Mouse (Mus musculus) neural tube, embryonic 13.5 days (tissue): ENCODE measurements around the gene Runx1. TPM values are rescaled to one million over a fixed set of nuclear protein-coding genes. Genes with fewer than 3 reads are reported as not detected.

Experiments
- ATAC-seq: fragments of 200-750 bp; cut with Nextera tagmentation; 2 replicates; pipeline ENCODE4 v1.8.0; 2017; ENCODE audit warnings: low read depth, mild to moderate bottlenecking, moderate TSS enrichment, moderate library complexity
- H3K27ac ChIP-seq: fragments of 300-500 bp; sonication (generic); replicated peaks from 2 replicates; pipeline ENCODE4 v1.5.1; 2015; ENCODE audit warnings: moderate library complexity, mild to moderate bottlenecking, inconsistent platforms
- H3K27me3 ChIP-seq: fragments of 300-500 bp; sonication (generic); 2 replicates; pipeline ENCODE4 v1.6.1; 2015; ENCODE audit warnings: mild to moderate bottlenecking, inconsistent platforms
- H3K36me3 ChIP-seq: fragments of 300-500 bp; sonication (generic); 2 replicates; pipeline ENCODE4 v1.6.1; 2015; ENCODE audit warnings: mild to moderate bottlenecking, inconsistent platforms
- H3K4me1 ChIP-seq: fragments of 300-500 bp; sonication (generic); replicated peaks from 2 replicates; pipeline ENCODE4 v1.6.1; 2015; ENCODE audit warnings: inconsistent platforms
- H3K4me2 ChIP-seq: fragments of 300-500 bp; sonication (generic); 2 replicates; pipeline ENCODE4 v1.6.1; 2015; ENCODE audit warnings: inconsistent platforms, mild to moderate bottlenecking, moderate library complexity
- H3K4me3 ChIP-seq: fragments of 300-500 bp; sonication (generic); 2 replicates; pipeline ENCODE4 v1.5.1; 2015; ENCODE audit warnings: mild to moderate bottlenecking, inconsistent platforms
- H3K9ac ChIP-seq: fragments of 300-500 bp; sonication (generic); 2 replicates; pipeline ENCODE4 v1.6.1; 2015; ENCODE audit warnings: moderate library complexity, mild to moderate bottlenecking, inconsistent platforms
- H3K9me3 ChIP-seq: fragments of 300-500 bp; sonication (generic); 2 replicates; pipeline ENCODE4 v1.6.1; 2016; ENCODE audit warnings: inconsistent platforms
- WGBS: fragments of 180-500 bp; shearing (Covaris S2); methylation state at CpG from one replicate; pipeline ENCODE4 v1.1.7; 2015; 5-methylcytosine and 5-hydroxymethylcytosine counted together
- polyA plus RNA-seq: library from polyadenylated mRNA; unstranded; fragments of >200 nt; fragmentation: Nextera tagmentation; extraction: Ambion mirVana; gene quantifications from 2 replicates; pipeline ENCODE4 v1.2.1, GENCODE M21; 2015

Runx1 gene
- 7.2 and 10.3 TPM in 2 replicates for polyA plus RNA-seq

DNA sequence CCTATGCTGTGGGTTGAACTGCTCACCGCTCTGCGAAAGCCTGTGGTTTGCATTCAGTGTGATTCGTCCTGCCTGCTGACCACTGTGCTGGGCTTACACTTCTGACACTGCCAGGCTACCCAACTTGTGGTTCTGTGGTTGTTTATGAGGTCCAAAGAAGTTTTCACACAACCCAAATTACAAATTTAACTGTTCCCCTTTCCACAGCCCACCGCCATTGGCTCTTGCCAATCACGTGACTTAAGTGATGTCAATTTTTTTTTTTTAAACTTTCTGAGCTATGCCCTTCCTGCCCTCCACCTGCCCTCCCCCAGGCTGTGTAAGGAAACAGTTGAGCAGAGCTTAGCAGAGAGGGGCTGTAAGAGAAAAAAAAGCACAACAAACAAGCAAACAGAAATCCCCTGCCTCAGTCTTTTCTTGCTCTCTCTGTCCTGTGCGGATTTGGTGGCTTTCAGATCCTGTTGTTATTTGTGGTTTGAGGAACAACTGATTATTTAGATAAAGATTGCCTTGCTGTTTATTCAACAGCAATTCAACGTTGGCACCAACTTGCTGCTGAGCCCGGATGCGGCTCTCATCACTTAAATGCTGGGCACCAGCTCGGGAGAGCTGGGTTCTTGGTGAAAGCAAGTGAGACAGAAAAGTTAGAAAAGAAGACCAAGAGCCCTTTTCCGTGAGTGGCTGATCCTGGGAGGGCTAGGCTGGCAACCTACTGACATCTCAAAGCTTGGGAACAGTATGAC is at the start of gene Runx1:
Gene Runx1, minus strand, starts transcription at position 242 of the 743 bp plus-strand sequence.
- no peaks in the 10 kb centered on the region for H3K9me3 ChIP-seq
- H3K27ac ChIP-seq: no peak within 1 kb of the TSS
- H3K4me1 ChIP-seq: peaks cover 22% of the 10 kb centered on the region
- WGBS: 93% methylated on average over 11 of the region's 11 CpGs
- no peak for ATAC-seq
- H3K36me3 ChIP-seq: no peaks in the 10 kb centered on the region
- no peak within 1 kb of the TSS for H3K4me2 ChIP-seq
- no peak within 1 kb of the TSS for H3K4me3 ChIP-seq
- H3K27me3 ChIP-seq: no peaks in the 10 kb centered on the region
- no peak within 1 kb of the TSS for H3K9ac ChIP-seq

DNA sequence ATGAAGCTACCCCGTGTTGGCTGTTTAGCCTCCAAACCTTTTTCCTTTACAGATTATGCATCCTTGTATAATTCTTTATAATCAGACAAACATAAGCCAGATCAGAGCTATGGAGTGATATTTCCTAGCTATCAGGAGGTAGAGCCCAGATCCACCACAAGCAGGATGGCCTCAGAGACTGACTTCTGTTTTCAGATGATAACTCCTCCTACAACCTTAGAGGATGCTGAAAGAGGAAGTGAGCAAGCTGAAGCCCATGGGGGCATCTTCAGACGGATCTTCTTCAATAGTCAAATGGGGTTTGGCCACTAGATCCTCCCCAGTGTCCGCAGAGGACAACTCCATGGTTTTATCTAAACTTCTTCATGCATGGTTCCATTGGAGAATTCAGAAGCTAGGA is 48.1 kb upstream of the Runx1 start:
- Histone ChIP-seq H3K9ac (no peak overlapping the region), H3K27me3 (no peaks in the 10 kb centered on the region), H3K36me3 (no peaks in the 10 kb centered on the region), H3K4me1 (no peaks in the 10 kb centered on the region), H3K4me3 (no peak overlapping the region), H3K4me2 (no peak overlapping the region), H3K9me3 (no peaks in the 10 kb centered on the region), H3K27ac (no peak overlapping the region)
- 86% methylated on average over 3 of the region's 3 CpGs for WGBS
- no peak for ATAC-seq

DNA sequence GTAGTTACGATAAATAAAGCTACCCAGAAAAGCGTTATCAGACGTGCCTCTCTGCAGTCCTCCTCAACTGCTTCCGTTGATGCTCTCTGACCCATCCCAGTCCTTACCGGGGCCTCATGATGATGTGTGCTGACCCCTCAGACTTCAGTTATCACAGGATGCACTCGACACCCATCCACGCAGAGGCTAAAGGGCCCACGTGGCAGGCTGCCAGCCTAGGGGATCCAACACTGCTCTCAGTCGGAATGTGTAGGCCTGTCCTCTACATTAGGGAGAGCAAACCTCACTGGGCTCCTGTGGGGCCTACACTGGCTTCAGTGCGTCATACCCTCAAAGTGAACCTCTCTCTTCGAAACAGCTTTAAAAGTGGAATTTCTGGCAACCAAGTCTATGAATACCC is 45.8 kb upstream of the Runx1 start:
- H3K27me3 ChIP-seq: no peaks in the 10 kb centered on the region
- H3K4me3 ChIP-seq: no peak overlapping the region
- WGBS: 92% methylated on average over 11 of the region's 11 CpGs
- no peak overlapping the region for H3K4me2 ChIP-seq
- H3K36me3 ChIP-seq: no peaks in the 10 kb centered on the region
- H3K9me3 ChIP-seq: no peaks in the 10 kb centered on the region
- no peaks in the 10 kb centered on the region for H3K4me1 ChIP-seq
- H3K27ac ChIP-seq: no peak overlapping the region
- ATAC-seq: no peak
- H3K9ac ChIP-seq: no peak overlapping the region

DNA sequence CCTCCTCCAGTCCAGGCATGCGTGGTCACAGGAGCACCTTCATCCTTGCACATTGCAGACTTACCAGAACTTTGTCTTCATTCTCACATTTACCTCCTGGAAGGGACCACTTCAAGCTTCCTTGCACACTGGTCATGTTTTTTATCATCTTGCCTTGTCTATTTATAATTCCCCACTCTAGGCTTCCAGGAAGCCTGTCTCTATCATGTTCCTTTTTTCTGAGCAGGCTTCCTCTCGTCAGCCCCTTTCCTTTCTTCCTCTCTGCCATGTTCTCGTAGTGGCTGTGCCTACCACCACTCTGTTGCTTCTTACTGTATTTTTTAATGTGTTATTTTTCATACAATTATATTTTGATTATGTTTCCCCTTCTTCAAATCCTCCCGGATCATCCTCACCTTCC is 42.6 kb upstream of the Runx1 start:
- Histone ChIP-seq H3K4me2 (no peak overlapping the region), H3K4me1 (no peaks in the 10 kb centered on the region), H3K27me3 (no peaks in the 10 kb centered on the region), H3K27ac (no peak overlapping the region), H3K9ac (no peak overlapping the region), H3K36me3 (no peaks in the 10 kb centered on the region), H3K4me3 (no peak overlapping the region), H3K9me3 (no peaks in the 10 kb centered on the region)
- WGBS: 88% methylated on average over 4 of the region's 4 CpGs
- no peak for ATAC-seq

DNA sequence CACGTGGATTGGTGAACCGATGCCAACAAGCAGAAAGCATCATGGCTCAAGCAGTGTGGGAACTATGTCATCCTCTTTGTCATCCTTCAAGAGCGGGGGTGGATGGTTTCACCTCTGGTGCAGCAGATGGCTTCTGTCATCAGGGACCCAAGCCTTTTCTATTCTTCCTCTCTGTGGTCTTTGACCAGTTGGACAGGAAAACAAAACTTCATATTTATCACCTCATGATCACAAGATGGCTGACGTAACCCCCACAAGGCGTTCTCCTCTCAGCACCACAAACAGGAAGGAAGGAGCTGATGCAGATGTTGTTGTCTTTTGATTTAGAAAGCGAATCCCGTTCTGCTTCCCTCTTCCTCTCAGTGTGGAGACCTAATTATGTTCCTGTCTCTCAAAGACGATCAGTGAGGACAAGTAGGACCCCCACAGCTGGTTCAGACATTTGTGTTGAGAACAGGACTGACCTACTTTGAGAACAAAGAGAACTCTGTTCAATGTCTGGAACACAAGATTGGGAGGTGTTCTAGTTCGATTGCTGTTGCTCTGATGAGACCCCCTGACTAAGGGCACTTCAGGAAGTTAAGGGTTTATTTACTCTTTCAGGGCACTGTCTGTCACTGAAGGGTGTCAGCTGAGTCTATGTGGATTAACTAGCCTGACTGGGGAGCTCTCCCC is 41.4 kb upstream of the Runx1 start:
- Histone ChIP-seq H3K27me3 (no peaks in the 10 kb centered on the region), H3K27ac (no peak overlapping the region), H3K4me2 (no peak overlapping the region), H3K36me3 (no peaks in the 10 kb centered on the region), H3K9ac (no peak overlapping the region), H3K4me1 (no peaks in the 10 kb centered on the region), H3K9me3 (no peaks in the 10 kb centered on the region), H3K4me3 (no peak overlapping the region)
- WGBS: 76% methylated on average over 9 of the region's 9 CpGs
- no peak for ATAC-seq

DNA sequence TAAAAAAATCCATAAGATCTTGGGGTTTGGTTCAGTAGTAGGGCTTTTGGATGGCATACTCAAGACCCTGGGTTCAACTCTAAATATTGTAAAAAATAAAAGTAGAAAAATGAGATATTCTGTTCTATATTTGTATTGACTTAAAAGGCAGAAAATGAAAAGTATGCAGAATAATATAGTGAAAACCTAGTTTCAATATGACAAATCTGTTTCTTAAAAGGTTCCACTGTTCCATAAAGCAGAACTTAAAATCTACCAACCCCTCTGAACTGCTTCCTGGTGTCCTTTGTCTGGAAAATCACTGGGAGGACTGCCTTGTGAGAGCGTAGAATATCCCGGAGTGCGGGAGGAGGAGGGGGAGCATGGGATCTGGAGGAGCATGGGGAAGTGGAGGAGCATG is 39.4 kb upstream of the Runx1 start:
- 89% methylated on average over 3 of the region's 3 CpGs for WGBS
- Histone ChIP-seq H3K4me3 (no peak overlapping the region), H3K9ac (no peak overlapping the region), H3K36me3 (no peaks in the 10 kb centered on the region), H3K9me3 (no peaks in the 10 kb centered on the region), H3K27me3 (no peaks in the 10 kb centered on the region), H3K4me1 (no peaks in the 10 kb centered on the region), H3K27ac (no peak overlapping the region), H3K4me2 (no peak overlapping the region)
- ATAC-seq: no peak

DNA sequence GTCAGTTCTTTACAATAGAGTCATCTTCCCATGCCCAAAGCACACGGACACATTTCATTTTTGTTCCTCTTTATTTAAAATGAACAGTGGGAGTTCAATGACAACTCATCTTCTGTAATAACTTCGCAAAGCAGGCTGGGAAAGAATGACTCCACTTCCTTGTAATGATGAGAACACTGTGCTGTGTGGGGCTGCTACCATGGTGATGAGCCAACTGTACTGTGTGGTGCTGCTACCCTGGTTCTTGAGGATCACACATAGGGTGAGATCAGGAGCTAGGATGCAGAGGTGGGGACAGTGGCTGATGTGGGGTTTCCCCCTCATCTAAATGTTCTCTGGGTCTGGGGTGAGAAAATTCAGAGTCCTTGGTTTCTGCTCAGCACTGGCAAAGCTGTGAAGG is 38.2 kb upstream of the Runx1 start:
- no peak overlapping the region for H3K4me3 ChIP-seq
- no peak overlapping the region for H3K9ac ChIP-seq
- no peaks in the 10 kb centered on the region for H3K27me3 ChIP-seq
- no peak overlapping the region for H3K27ac ChIP-seq
- no peaks in the 10 kb centered on the region for H3K9me3 ChIP-seq
- 79% methylated on average over 2 of the region's 2 CpGs for WGBS
- no peak for ATAC-seq
- H3K4me2 ChIP-seq: no peak overlapping the region
- H3K4me1 ChIP-seq: no peaks in the 10 kb centered on the region
- no peaks in the 10 kb centered on the region for H3K36me3 ChIP-seq

DNA sequence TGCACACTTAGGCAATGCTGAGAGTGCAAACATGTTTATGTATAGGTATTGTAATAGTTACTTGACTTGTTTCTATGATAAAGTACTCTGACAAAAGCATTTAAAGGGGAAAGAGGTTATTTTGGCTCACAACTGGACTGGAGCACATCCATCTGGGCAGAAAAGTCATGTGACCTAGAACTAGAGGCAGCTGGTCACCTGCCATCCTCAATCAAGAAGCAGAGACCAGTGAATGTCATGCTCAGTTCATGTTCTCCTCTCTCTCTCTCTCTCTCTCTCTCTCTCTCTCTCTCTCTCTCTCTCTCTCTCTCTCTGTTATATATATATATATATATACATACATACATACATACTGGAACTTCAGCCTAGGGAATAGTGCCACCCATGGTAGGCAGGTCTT is 37.2 kb upstream of the Runx1 start:
- H3K9me3 ChIP-seq: no peaks in the 10 kb centered on the region
- H3K27me3 ChIP-seq: no peaks in the 10 kb centered on the region
- H3K9ac ChIP-seq: no peak overlapping the region
- H3K4me1 ChIP-seq: no peaks in the 10 kb centered on the region
- no peak overlapping the region for H3K4me2 ChIP-seq
- no peak overlapping the region for H3K27ac ChIP-seq
- no peak for ATAC-seq
- no peaks in the 10 kb centered on the region for H3K36me3 ChIP-seq
- no peak overlapping the region for H3K4me3 ChIP-seq

DNA sequence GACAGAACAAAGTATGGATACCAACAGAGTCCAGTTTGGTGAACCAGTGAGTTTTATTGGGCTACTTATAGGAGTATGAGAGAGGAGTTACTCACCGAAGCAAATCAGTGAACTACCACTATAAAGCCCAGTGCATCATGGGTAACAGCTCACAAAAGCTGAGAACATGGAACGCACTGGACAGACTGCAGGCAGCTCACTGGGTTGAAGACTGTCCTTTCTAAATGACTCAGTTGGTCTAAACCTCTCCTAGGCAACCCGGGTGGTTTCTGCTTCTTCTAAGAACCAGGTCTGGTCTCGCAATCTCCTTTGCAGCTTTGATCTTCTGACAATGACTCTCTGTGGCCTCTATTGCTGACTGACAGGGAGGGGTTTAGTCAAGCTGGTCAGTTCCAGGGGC is 36.5 kb upstream of the Runx1 start:
- Histone ChIP-seq H3K4me2 (no peak overlapping the region), H3K9me3 (no peaks in the 10 kb centered on the region), H3K27me3 (no peaks in the 10 kb centered on the region)

DNA sequence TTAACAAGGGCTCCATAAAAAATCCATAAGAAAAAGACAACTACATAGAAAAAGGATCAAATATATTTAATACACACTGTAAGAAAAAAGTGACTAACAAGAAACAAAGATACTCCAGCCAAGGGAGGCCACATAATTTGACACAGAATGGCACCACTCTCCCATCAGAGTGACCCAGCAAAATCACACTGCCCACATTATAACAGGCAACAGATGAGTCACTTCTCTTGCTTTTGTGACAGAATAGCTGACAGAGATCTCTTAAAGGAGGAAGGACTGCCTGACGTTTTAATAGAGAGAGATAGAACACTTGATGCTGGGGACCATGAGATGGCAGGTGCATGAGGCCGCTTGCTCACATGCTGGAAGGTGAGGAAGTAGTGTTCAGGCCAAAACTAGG is 35.6 kb upstream of the Runx1 start:
- Histone ChIP-seq H3K27me3 (no peaks in the 10 kb centered on the region), H3K4me3 (no peak overlapping the region), H3K36me3 (no peaks in the 10 kb centered on the region), H3K9me3 (no peaks in the 10 kb centered on the region), H3K4me2 (no peak overlapping the region), H3K9ac (no peak overlapping the region), H3K27ac (no peak overlapping the region), H3K4me1 (no peaks in the 10 kb centered on the region)
- no peak for ATAC-seq
- 79% methylated on average over 2 of the region's 2 CpGs for WGBS

More for the DNA sequence above, 36.5 kb upstream of the Runx1 start:
- Histone ChIP-seq H3K9ac (no peak overlapping the region), H3K4me1 (no peaks in the 10 kb centered on the region), H3K27ac (no peak overlapping the region), H3K36me3 (no peaks in the 10 kb centered on the region), H3K4me3 (no peak overlapping the region)
- no peak for ATAC-seq
- WGBS: 81% methylated on average over 4 of the region's 4 CpGs

DNA sequence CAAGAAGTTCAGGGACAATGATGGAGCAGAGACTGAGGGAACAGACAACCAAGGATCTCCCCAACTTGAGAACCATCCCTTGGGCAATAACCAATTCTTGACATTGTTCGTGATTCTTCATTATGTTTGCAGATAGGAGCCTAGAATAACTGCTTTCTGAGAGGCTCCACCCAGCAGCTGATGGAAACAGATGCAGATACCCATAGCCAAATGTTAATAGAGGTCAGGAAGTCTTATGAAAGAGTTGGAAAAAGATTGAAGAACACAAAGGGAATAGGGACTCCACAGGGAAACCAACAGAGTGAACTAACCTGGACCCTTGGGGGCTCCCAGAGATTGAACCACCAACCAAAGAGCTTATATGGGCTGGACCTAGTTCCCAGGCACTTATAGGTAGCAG is 34.7 kb upstream of the Runx1 start:
- no peak overlapping the region for H3K9ac ChIP-seq
- H3K4me2 ChIP-seq: no peak overlapping the region
- no peak overlapping the region for H3K27ac ChIP-seq
- H3K4me1 ChIP-seq: no peaks in the 10 kb centered on the region
- 78% methylated on average over 1 of the region's 1 CpGs for WGBS
- H3K36me3 ChIP-seq: no peaks in the 10 kb centered on the region
- no peak overlapping the region for H3K4me3 ChIP-seq
- no peaks in the 10 kb centered on the region for H3K9me3 ChIP-seq
- no peak for ATAC-seq
- no peaks in the 10 kb centered on the region for H3K27me3 ChIP-seq

DNA sequence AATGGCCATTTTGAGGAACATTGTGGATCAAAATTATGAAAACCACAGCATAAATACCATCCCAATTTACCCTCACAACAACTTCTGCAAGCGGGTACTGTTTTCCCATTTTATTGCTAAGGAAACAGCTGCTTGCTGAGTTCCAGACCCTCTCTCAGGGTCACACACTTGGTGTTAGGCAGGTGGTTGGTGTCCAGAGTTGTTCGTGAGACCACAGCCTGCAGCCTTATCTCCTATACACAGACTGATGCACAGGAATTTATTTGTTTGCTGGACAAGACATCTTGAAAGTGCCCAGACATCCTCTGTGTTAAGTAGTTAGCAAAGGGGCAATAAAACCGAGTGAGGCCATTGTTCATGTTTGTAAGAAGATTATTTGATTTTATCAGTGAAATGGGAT is 30.8 kb upstream of the Runx1 start:
- Histone ChIP-seq H3K9me3 (no peaks in the 10 kb centered on the region), H3K9ac (no peak overlapping the region), H3K36me3 (no peaks in the 10 kb centered on the region), H3K27ac (no peak overlapping the region), H3K27me3 (no peaks in the 10 kb centered on the region), H3K4me2 (no peak overlapping the region), H3K4me3 (no peak overlapping the region), H3K4me1 (no peaks in the 10 kb centered on the region)
- WGBS: 72% methylated on average over 3 of the region's 3 CpGs
- ATAC-seq: no peak

DNA sequence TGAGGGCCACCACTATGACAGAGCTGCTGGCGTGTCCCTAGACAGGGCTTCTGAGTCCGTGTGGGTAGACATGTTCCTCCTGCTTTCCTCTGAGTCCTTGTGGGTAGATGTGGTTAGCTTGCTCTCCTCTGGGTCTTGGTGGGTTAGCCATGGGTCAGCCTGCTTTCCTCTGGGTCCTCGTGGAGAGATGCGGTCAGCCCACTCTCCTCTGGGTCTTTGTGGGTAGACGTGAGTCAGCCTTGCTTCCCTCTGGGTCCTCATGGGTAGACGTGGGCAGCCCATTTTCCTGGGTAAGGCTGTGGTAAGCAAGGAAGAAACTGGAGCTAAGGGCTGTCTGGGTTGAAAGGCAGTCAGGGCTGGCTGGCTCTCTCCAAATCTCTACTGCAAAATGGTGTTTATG is 26.3 kb upstream of the Runx1 start:
- no peak overlapping the region for H3K27ac ChIP-seq
- no peak overlapping the region for H3K9ac ChIP-seq
- no peak overlapping the region for H3K4me2 ChIP-seq
- H3K4me1 ChIP-seq: no peaks in the 10 kb centered on the region
- 86% methylated on average over 6 of the region's 6 CpGs for whole genome bisulfite sequencing
- no peaks in the 10 kb centered on the region for H3K9me3 ChIP-seq
- no peak for ATAC-seq
- H3K4me3 ChIP-seq: no peak overlapping the region
- no peaks in the 10 kb centered on the region for H3K27me3 ChIP-seq
- H3K36me3 ChIP-seq: no peaks in the 10 kb centered on the region
